Mouse (Mus musculus): ENCODE results near the gene Ms4a15. TPM values are rescaled to one million over a fixed set of nuclear protein-coding genes. Genes with fewer than 3 reads are reported as not detected.

Ms4a15 gene
- polyA plus RNA-seq (2012; rRNA removed) = not detected in 2 replicates

GRCm38 (mm10) chr19:10993150-10993549 lies at the start of gene Ms4a15:
TSS of gene Ms4a15 (minus strand) at chr19:10993250.
- Histone ChIP-seq H3K4me1 (ENCODE audit: control insufficient read depth, insufficient read depth, low read length) (peaks cover 6% of the 10 kb centered on the region; the same call in 1 of the 2 replicates), H3K36me3 (ENCODE audit: control insufficient read depth, insufficient read depth, low read length) (no peaks in the 10 kb centered on the region), H3K4me3 (ENCODE audit: insufficient read depth, low read depth, low read length) (no peak within 1 kb of the TSS), H3K27me3 (replicated peaks; ENCODE audit: control insufficient read depth, insufficient read depth, low read length) (no peaks in the 10 kb centered on the region), H3K27ac (ENCODE audit: insufficient read depth, low read depth, low read length) (no peak within 1 kb of the TSS)
- no peak for DNase-seq
- no peak for TF ChIP-seq POLR2A (IDR thresholded peaks at IDR 0.05; ENCODE audit: low read depth, low read length)
- TF ChIP-seq CTCF (conservative IDR thresholded peaks at IDR 0.05; ENCODE audit: insufficient read depth, insufficient read length, low read depth, low read length) = no peak
- WGBS = 94% methylated on average over 7 of the region's 7 CpGs

- Histone ChIP-seq H3K4me1 (ENCODE audit: control insufficient read depth, insufficient read depth, low read length) (no peaks in the 10 kb centered on the region), H3K27ac (ENCODE audit: insufficient read depth, low read depth, low read length) (no peak overlapping the region), H3K27me3 (replicated peaks; ENCODE audit: control insufficient read depth, insufficient read depth, low read length) (0 out of 2 replicates have a peak, but pooled peaks cover 1% of the 10 kb centered on the region), H3K36me3 (ENCODE audit: control insufficient read depth, insufficient read depth, low read length) (no peaks in the 10 kb centered on the region), H3K4me3 (ENCODE audit: insufficient read depth, low read depth, low read length) (no peak overlapping the region)
- TF ChIP-seq CTCF (conservative IDR thresholded peaks at IDR 0.05; ENCODE audit: insufficient read depth, insufficient read length, low read depth, low read length) (no peak), POLR2A (IDR thresholded peaks at IDR 0.05; ENCODE audit: low read depth, low read length) (no peak)
- DNase-seq = no peak
Observed at GRCm38 (mm10) chr19:11037570-11037969, 44.5 kb upstream of the Ms4a15 start.

DNA sequence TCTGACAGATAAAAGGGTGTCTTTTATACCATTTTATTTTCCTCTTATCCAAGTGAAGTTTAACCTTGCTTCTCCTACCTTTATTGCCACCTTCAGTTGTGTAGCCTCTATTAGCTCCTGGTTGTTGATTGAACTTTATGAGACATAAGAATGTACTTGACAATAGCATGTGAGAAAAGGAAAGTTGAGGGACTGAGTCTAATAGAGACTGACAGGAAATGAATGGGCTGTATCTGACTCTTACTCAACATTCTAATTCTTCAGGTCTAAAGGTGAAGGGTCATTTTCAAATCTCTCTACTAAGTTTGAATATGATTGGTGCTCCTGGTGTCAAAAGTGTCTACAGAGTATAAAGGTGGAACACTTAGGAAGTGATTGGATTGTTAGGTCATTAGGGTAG lies 29.3 kb upstream of the Ms4a15 start:
- TF ChIP-seq POLR2A (IDR thresholded peaks at IDR 0.05; ENCODE audit: low read depth, low read length) = no peak
- no peaks in the 10 kb centered on the region for H3K27me3 ChIP-seq (replicated peaks; ENCODE audit: control insufficient read depth, insufficient read depth, low read length)
- no peaks in the 10 kb centered on the region for H3K36me3 ChIP-seq (ENCODE audit: control insufficient read depth, insufficient read depth, low read length)
- H3K27ac ChIP-seq (ENCODE audit: insufficient read depth, low read depth, low read length) = no peak overlapping the region
- H3K4me3 ChIP-seq (ENCODE audit: insufficient read depth, low read depth, low read length) = no peak overlapping the region
- no peak for DNase-seq
- no peaks in the 10 kb centered on the region for H3K4me1 ChIP-seq (ENCODE audit: control insufficient read depth, insufficient read depth, low read length)

GRCm38 (mm10) chr19:11017891-11018290 lies 24.8 kb upstream of the Ms4a15 start, which contains the start of gene Ms4a18:
TSS of gene Ms4a18 (minus strand) at chr19:11018031.
- TF ChIP-seq POLR2A (IDR thresholded peaks at IDR 0.05; ENCODE audit: low read depth, low read length) (no peak), CTCF (conservative IDR thresholded peaks at IDR 0.05; ENCODE audit: insufficient read depth, insufficient read length, low read depth, low read length) (no peak)
- no peak for DNase-seq
- 70% methylated on average over 3 of the region's 3 CpGs for WGBS
- Histone ChIP-seq H3K36me3 (ENCODE audit: control insufficient read depth, insufficient read depth, low read length) (no peaks in the 10 kb centered on the region), H3K27me3 (replicated peaks; ENCODE audit: control insufficient read depth, insufficient read depth, low read length) (no peaks in the 10 kb centered on the region), H3K27ac (ENCODE audit: insufficient read depth, low read depth, low read length) (no peak within 1 kb of the TSS), H3K4me1 (ENCODE audit: control insufficient read depth, insufficient read depth, low read length) (no peaks in the 10 kb centered on the region), H3K4me3 (ENCODE audit: insufficient read depth, low read depth, low read length) (no peak within 1 kb of the TSS)

- Histone ChIP-seq H3K4me3 (ENCODE audit: insufficient read depth, low read depth, low read length) (no peak overlapping the region), H3K27me3 (replicated peaks; ENCODE audit: control insufficient read depth, insufficient read depth, low read length) (no peaks in the 10 kb centered on the region), H3K27ac (ENCODE audit: insufficient read depth, low read depth, low read length) (no peak overlapping the region), H3K36me3 (ENCODE audit: control insufficient read depth, insufficient read depth, low read length) (no peaks in the 10 kb centered on the region), H3K4me1 (ENCODE audit: control insufficient read depth, insufficient read depth, low read length) (no peaks in the 10 kb centered on the region)
- no peak for DNase-seq
- TF ChIP-seq CTCF (conservative IDR thresholded peaks at IDR 0.05; ENCODE audit: insufficient read depth, insufficient read length, low read depth, low read length) (no peak), POLR2A (IDR thresholded peaks at IDR 0.05; ENCODE audit: low read depth, low read length) (no peak)
- 78% methylated on average over 2 of the region's 2 CpGs for WGBS
Observed at GRCm38 (mm10) chr19:11017251-11017650, 24.2 kb upstream of the Ms4a15 start.

DNA sequence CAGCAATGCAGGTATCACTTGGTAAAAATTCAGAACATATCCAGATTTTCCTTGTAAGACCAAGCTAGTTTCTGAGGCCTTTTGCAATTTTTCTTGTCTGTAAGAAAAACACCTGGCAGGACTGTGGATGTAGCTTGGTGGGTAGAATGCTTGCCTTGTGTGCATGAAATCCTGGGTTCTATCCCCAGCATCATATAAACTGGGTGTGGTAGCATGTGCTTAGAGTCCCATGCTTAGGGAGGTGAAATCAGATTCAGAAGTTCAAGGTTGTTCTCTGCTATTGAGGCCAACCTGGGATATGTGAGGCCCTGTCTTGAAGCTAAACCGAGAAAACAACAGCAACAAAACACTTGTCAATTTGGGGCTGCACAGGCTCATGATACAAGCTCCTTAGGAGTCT lies 22.9 kb upstream of the Ms4a15 start:
- Histone ChIP-seq H3K4me1 (ENCODE audit: control insufficient read depth, insufficient read depth, low read length) (no peaks in the 10 kb centered on the region), H3K27ac (ENCODE audit: insufficient read depth, low read depth, low read length) (no peak overlapping the region), H3K27me3 (replicated peaks; ENCODE audit: control insufficient read depth, insufficient read depth, low read length) (no peaks in the 10 kb centered on the region), H3K36me3 (ENCODE audit: control insufficient read depth, insufficient read depth, low read length) (no peaks in the 10 kb centered on the region), H3K4me3 (ENCODE audit: insufficient read depth, low read depth, low read length) (no peak overlapping the region)
- no peak for DNase-seq
- 76% methylated on average over 1 of the region's 1 CpGs for WGBS
- TF ChIP-seq POLR2A (IDR thresholded peaks at IDR 0.05; ENCODE audit: low read depth, low read length) = no peak

DNA sequence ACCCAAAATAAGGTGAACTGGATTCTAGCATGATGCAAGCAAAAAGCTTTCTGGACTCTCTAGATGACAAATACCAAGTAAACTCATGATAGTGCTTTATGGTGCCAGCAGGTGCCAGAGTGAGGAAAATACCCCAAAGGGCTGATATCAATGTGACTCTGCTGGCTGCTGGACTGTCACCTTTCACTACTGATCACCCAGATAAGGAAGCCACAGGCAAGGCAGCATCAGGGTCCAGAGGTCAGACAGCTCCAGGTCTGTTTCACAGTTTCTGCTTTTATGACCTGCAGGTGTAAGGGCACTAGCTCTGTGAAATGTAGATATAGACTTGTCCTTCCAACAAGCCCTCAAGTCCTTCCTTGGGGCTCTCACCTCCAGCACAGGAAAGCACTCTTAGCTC lies 22.4 kb upstream of the Ms4a15 start:
- DNase-seq = no peak
- Histone ChIP-seq H3K36me3 (ENCODE audit: control insufficient read depth, insufficient read depth, low read length) (no peaks in the 10 kb centered on the region), H3K27ac (ENCODE audit: insufficient read depth, low read depth, low read length) (no peak overlapping the region), H3K4me1 (ENCODE audit: control insufficient read depth, insufficient read depth, low read length) (no peaks in the 10 kb centered on the region), H3K4me3 (ENCODE audit: insufficient read depth, low read depth, low read length) (no peak overlapping the region), H3K27me3 (replicated peaks; ENCODE audit: control insufficient read depth, insufficient read depth, low read length) (no peaks in the 10 kb centered on the region)
- no peak for TF ChIP-seq CTCF (conservative IDR thresholded peaks at IDR 0.05; ENCODE audit: insufficient read depth, insufficient read length, low read depth, low read length)
- no peak for TF ChIP-seq POLR2A (IDR thresholded peaks at IDR 0.05; ENCODE audit: low read depth, low read length)

DNA sequence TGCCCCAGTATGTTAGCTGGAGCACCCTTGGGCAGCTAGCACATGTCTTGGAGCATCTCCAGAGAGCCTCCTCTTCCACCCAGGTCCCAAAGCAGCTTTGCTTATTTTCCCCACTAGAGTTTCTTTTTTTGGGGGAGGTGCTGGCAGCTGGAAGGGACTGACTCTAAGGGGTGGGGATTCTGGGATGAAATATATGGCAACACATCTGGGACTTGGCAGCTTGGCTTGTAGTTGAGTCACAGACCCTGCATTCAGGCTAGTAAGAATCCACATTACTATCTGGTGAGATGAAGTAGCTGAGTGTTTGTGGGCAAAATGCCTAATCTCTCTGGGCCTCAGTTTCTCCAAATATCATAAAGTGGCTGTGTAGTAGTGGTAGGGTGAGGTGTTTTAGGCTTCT lies 1.1 kb downstream of the Ms4a15 start:
- TF ChIP-seq CTCF (conservative IDR thresholded peaks at IDR 0.05; ENCODE audit: insufficient read depth, insufficient read length, low read depth, low read length) (no peak), POLR2A (IDR thresholded peaks at IDR 0.05; ENCODE audit: low read depth, low read length) (no peak)
- Histone ChIP-seq H3K4me3 (ENCODE audit: insufficient read depth, low read depth, low read length) (no peak overlapping the region), H3K27ac (ENCODE audit: insufficient read depth, low read depth, low read length) (no peak overlapping the region), H3K27me3 (replicated peaks; ENCODE audit: control insufficient read depth, insufficient read depth, low read length) (no peaks in the 10 kb centered on the region), H3K36me3 (ENCODE audit: control insufficient read depth, insufficient read depth, low read length) (no peaks in the 10 kb centered on the region), H3K4me1 (ENCODE audit: control insufficient read depth, insufficient read depth, low read length) (peaks cover 6% of the 10 kb centered on the region; the same call in 1 of the 2 replicates)
- no peak for DNase-seq

Measured in kidney, adult 2 months (tissue).